Mouse (Mus musculus) megakaryocyte, embryonic 14.5 days (primary cell): ENCODE measurements at regions not wholly inside any gene's neighbourhood (a gene's known extent, or its start where the extent isn't known, plus 50 kb on each side); places are given as distances from the start of the nearest gene placed in this dataset.

Experiments used
- FLI1 ChIP-seq: IDR thresholded peaks from 2 replicates; pipeline ENCODE4 v1.6.1; 2012; ENCODE audit warnings: low read length, inconsistent platforms, mixed read lengths
- GATA1 ChIP-seq: IDR thresholded peaks from 3 replicates; pipeline ENCODE4 v1.6.1; 2012; ENCODE audit warnings: mixed read lengths, low read length, inconsistent platforms, borderline replicate concordance

DNA sequence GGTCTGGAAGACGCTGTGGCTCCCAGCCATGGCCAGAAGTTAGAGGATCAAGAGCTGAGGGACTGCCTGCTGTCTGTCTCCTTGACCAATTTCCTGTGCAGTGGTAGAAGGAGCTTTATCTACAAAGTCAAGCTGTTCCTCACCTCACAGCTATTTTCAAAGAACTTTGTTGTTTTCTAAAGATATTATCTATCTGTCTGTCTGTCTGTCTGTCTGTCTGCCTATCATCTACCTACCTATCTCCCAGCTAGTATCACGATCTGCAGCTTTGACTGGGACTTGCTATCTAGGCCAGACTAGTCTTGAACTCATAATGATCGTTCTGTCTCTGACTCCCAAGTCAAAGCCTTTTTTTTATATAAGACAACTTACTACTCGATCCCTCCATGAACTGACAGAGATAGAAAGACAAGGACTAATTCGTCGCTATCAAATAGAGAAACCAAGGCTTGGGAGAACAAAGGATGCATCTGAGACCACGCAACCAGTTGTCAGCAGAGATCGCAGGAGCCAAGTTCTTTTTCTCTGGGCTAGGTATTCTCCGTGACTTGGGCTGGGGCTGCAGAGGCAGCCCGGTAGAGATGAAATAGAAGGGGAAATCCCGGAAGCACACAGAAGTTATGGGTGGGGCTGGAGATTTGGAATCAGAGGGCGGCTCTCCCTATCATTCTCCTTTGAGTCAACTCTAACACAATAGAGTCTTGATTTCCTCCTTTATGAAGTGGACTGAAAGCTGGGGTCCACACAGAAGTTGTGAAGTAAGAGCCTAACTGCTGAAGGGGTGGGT, 59.2 kb upstream of the Haao start:
- TF ChIP-seq GATA1: no peak
- TF ChIP-seq FLI1: no peak
